Mouse (Mus musculus) frontal cortex, postnatal 14 days (tissue): ENCODE results near the gene Cpvl.

ENCODE experiments used
- DNase-seq, 2 experiments: peaks; one replicate each; pipeline ENCODE4 v3.0.0; 2022; ENCODE audit warnings: low spot score in 2 of 2

Cpvl gene

DNA sequence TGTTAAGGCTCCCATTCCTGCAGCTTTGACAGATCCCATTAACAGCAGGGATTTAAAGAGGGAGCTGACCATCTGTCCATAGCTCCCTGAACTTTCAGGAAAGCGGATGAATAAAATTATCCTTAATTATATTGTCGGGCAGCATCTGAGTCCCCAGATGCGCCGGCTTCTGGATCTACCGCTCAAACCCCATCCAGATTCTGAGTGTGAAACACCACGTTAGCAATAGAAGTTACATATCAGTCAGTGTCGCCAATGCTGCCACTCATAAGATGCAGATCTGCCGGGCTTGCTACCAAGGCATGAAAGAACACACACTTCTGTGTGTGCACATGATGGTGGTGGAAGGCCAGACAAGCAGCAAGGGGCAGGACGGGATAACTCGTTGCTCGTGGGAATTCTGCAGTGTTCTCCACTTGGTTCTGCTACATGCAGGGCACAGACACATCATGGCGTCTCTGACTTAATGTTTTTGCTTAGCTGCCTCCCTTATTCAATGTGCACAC lies 6.2 kb downstream of the Cpvl start:
- no peak for DNase-seq

DNA sequence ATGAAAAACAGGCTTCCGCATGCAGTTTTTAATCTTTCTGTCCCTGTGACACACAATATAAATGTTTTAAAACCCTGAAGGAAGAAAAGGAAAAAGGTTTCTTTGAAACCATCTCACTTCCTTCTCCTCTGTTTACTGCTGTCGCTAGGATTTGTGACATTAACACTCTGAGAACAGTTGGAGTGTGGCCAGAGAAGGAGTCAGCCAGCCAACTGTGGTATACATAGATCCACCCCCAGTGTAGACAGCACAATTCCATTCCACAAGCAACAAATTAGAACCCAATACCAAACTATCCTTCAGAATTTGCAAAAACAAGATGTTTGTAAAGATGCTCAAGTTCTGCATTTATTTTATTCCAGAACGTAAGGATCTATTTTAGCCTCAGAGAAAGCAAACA lies 6.7 kb downstream of the Cpvl start:
- no peak for DNase-seq

DNA sequence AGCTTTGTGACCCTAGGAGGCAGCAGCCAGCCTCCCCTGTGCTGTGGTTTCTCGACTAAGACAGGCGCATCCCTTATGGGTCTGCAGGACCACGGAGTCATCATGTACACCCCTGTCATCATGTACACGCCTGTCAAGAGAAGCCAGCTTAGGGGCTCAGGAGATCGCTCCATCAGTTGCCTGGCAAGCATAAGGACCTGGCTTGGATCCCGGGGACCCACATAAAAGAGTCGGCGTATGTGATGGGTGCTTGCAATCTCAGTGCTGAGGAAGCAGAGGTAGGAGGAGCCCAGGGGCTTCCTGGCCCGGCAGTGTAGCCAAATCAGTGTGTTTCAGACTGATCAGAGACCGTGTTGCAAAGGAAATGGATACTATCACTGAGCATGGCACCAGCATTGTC lies 9.4 kb downstream of the Cpvl start:
- no peak for DNase-seq

DNA sequence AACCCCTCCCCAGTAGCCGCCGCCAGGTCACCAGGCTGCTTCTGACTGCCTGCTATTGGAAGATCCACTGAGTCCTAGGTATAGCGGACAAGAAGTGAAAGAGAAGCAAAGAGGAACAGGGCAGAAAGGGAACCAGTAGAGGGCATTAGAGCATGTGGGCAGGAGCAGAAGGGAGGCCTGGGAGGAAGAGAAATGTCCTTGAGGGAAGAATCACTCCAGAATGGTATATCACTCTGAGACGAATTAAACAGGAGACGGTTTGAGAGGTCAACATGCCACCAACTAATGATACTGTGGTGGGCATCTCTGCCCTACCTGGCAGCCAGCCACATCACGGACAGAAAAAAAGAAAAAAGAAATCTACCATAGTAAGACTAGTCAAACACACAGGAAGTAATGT lies 9.9 kb downstream of the Cpvl start:
- no peak for DNase-seq

DNA sequence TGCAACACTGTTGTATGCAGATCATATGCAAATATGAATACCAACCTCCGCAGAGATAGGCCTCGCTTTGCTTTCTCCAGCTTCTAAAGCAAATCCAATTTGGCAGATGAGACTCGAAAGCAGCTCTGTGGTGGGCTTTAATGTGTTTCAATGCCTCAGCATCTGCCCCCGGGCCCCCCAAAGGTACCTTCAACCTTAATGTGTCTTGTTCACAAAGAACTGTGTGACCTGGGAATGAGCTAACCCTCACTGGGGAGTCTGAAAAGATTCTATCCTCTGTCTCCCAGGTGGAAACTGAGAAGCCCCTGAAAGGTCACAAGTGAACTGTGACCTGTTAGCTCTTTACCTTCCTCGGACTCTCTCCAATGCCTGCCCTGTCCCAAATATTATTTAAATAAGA lies 11.9 kb downstream of the Cpvl start:
- no peak for DNase-seq

DNA sequence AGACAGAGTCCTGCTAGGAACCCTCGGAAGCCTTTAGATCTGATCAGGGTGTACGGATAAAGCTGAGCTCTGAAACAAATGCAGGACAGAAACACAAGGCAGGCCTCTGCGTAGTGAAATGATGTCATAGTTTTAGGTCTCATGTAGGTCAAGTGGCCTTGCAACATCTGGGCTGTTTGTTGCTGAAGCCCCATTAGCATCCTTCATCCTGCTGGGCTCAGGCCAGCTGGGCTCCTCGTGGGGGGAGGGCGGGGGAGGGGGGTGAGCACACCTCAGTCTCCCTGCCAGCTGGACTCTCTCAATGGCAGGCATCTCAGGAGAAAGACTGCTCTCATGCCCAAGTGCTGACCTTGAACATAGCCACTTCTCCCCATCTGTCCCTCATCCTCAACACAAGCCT lies 12.6 kb downstream of the Cpvl start:
- no peak for DNase-seq

DNA sequence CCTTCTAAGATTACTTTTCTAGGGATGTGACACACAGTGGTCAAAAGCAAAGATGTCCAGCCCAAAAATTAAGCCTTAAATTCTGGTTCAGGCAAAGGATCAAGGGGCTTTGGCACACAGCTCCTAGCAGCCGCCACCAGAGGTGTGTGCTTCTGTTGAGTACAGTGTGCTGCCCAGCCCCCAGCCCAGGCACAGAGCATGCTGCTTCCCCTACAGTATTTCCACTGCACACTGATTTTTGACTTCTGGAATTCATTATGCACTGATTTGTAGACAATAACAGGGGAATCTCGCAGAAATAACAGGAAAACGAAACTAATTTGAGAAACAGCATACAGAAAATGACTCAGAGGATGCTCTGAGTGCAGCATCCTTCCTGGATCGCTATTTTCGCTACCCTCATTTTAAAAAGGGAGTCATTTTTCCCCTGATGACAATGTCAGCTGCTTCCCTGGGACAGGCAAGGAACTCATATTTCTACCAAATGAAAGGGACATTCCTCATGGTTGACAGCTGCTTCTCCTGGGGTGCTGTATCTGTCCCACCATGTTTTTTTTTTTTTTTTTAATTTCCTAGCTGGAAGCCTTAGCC lies 14.5 kb downstream of the Cpvl start:
- no peak for DNase-seq

DNA sequence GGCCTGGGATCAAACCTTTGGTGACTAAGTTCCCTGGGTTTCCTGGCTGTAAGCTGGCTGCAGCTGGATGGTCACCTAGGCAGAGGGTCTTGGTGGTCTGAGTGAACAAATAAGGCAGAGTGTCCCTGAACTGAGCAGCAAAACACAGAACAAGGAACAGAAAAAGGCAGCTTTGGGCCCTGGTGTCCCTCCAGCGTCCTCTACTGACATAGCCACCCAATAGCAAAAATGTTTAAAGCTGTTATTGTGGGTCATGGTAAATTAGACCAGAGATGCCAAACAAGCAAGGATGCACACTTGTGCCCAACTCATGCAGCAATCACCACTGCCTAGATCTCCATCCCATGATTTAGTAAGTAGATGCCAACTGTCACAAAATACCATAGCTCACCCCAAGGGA lies 16.5 kb downstream of the Cpvl start:
- no peak for DNase-seq

DNA sequence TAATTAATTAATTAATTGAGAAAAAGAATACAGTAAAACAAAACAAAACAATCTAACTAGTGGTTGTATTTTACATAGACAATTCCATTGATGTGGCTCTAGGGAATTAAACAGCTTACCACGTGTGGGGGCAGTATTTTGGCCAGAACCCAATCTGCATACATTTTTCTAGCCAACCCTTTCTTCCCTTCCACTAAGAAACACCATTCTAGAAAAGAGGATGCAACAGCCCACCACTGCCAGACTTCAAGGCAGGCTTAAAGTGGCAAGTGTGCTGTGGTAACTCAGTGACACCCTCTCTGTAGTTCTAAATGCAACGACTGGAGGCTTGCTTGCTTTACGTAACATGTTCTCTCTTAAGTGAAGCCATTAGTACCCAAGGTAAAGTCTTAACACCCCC lies 18.6 kb downstream of the Cpvl start:
- DNase-seq, result no peak

DNA sequence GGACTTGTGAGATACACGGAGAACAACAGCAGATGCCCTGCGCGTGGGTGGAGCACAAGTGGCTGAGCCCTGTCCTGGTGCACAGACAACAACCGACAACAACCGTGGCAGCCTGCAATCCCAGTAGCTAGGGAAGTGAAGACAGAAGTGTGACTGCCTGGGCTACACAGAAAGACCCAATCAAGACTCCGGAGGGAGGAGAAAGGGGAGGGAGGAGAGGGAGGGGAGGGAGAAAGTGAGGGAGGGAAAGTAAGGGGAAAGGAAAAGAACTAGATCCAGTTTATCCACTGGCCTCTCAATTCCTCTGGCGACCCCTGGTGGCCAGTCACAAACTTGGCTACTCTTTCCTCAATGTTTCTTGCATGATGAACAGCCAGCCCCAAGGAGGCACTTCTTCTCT lies 20.1 kb downstream of the Cpvl start:
- DNase-seq, result peak; percentile 55 to 75

DNA sequence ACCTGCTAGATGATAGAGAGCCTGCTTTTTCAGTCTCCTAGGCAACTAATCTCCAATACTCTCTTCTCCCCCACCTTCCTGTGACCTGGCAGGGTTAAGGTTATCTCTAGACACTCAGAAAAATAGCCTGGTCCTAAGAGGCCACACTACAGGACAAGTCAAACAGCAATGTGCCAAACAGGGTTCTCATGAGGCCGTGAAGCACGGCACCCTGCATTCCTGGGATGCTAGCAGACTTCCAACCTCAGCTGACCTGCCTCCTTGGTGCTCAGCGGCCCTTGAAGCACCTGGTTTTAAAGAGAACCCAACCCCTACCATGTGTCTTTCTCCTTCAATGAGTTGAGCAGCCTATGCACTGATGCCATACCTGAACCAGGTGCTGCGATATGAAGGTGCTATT lies 22.0 kb downstream of the Cpvl start:
- DNase-seq, result no peak

DNA sequence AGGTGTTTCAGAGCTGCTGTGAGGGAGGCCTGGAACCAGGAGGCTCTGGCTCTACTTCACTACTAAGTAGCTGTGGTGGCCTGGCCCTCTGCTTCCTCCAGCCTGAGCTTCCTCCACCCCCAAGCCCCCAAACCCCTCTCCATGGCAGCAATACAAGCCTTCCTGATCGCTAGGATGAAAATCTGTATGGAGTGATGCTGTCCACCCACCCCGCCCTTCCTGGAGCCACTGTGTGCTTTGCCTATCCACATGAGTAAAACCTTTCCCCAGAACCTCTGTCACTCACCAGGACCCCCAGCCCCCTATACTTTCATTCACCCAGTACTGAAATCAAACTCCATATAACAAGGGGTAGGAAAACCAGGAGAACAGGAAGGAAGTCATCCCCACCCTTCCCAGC lies 22.6 kb downstream of the Cpvl start:
- DNase-seq, result no peak

DNA sequence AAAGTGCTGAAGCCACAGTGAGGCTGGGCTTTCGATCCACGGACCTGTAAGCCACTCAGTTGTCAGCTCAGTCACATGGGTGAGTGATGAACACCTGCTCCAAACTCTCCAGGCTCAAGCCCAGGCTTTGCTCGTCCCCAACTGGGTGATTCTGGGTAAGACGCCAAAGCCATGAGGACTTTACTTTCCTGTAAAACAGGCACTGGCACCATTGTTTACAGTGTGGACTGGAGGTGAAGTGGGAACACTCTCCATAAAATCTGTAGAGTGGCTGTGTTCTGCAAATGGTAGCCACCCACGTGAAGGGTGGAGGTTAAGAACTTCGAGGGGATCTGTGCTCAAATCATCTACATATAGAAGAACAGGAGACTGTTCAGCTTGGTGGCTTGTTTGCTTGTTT lies 23.2 kb downstream of the Cpvl start:
- no peak for DNase-seq

DNA sequence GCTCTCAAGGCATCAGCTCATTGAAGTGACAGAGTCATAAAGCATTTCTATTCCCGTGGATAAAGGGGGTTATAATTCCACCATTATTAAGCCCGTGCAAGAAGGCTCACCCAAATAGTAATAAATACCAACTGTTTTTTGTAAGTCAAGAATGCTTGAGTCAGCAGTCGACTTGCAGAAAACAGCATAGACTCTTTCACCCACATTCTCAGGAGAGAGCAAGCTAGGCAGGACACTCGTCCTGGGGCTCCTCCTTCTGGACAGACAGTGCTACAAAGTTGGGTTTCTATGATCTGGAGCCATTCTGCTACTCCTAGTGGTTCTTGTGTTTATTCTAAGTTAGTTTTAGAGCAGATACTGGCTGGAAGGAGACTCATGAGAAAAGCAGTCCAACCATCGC lies 24.4 kb downstream of the Cpvl start:
- DNase-seq, result no peak

DNA sequence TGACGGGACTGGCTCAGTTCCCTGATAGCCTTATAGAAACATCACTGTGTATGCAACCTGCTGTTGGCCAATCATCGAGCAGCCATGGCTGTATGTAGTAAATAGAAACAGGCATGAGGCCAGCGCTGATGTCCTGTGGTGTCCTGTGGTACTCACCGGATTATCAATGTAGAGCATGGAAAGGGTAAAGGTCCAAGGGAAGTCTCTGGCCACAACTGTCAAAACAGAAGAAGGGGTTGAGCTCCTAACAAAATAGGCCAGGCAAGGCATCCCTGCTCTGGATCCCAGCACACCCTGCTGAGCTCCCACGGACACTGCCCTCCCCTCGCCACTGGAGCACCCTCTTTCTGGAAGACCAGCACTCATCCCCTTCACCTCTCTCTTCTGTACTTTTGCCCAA lies 25.1 kb downstream of the Cpvl start:
- DNase-seq, result no peak

DNA sequence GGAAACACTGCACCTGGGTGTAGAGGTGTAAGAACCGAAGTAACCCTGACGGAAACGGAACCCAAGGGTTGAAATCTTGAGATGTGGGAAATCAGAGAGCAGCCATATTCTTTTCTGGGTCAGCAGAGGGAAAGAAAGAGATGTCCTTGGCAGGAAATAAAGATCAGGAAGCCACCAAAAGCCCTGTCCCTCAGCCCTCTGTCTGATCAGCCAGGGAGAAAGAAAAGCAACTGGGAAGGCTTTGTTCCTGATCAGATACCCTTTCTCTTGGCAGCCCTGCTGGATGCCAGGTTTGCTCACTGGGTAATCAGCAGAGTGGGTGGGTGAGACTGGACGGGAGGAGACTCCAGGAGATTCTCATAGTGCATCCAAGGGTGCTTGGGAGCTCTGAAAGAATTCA lies 27.1 kb downstream of the Cpvl start:
- DNase-seq, result no peak

DNA sequence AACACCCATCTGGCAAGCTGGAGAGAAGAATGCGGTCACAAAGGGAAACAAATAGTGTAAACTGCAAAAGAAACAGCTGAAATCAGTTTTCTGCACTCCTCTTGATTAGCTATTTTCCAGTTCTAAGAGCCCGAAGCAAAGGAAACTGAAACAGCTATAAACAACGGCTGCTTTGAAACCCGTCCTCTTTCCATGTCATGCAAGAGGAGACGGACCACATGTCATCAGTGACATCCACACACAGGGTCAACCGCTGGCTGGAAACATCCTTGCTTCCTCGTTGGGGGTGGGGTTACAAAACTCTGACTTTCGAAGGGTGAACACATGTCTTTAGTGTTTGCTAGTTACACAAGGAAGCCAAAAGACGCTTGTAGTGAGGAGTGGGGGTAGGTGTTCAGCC lies 27.6 kb downstream of the Cpvl start:
- no peak for DNase-seq

DNA sequence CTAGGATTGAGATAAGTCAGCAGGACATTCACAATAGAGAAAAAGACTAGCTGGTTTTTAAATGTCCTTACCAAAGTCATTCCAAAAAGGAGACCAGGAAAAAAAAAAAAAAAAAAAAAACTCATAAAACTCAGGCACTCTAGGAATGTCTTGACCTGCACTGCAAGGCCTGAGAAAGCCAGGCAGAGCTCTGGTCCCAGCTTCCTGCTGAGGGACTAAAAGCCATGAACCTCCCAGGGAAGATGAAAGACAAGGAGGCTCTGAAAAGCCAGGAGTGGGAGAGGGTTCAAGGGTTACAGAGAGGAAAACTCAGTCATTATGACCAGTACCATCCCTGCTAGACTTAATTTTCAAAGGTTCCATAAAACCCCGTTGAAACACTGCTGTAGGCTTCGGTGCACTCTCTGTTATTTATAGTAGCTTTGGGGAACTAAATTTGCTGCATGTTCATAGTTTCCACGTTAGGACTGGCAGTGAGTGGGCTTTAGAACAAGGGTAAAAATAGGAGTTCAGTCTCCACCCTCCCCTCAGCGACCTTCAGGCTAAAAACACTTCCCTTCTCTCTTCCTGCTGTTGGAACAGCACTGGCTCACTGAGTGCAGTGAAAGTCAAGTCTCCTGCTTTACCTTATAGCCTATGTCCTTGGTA lies 30.0 kb downstream of the Cpvl start:
- no peak for DNase-seq

DNA sequence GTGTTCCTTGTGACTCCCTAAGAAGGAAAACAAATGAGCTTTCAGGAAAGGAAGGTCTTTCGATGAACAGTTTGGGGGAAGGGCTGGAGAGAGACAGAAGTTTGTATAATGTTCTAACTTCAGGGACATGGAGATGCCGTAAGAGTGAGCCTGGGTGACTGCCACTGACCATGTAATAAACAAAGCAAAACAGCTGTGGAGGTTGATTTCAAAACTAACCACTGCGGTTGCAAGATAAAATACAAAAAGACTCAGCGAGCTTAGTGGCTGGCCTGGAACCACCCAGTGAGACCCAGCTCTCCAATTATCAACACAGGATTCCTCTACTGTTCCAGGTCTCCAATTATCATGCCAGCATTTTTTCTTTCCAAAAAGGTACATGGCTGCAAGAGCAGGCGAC lies 33.6 kb downstream of the Cpvl start:
- DNase-seq, result no peak

DNA sequence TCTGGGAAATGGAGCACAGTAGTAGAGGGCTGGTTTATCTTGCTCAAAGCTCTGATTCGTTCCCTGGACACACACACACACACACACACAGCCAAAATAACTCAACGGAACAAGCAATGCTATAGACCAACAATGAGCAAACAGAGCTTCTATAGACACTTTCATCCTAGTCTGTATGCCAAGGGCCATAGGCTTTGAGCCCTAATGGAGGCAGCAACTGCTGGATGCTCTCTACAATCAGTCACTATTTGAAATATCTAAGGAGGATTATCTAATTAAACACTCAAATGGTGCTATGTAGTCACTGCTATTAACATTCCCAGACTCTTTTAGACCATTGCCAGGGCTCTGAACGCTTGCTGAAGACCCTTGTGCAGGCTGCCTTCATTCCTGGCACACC lies 34.1 kb downstream of the Cpvl start:
- DNase-seq, result no peak

DNA sequence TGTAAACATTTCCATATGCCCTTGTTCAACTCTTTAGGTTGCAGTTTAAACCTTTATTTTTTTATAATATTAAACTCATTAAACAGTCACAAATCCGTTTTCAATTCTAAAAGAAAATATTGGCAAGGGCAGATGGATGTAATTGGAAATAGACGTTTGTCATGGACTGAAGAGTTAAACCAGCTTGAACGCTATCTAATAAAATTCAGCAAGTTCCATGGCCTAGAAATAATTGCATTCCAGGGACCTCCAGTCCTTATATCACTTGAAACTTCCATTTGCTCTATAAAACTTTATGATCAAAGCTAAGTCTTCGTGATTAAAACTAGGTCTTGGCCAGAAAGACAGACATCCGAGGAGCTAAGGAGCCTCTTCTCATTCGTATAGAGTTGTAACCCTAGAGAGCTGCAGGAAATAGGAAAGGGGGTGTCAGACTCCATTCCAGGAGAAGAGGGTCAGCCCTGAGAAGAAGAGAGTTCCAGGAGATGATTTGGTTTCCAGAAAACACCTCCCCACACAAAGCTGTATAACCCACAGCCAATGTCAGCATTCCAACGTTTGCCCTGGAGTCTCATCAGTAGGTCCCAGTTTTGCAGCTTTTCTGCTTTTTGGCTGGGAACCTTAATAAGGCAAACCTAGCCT lies 36.2 kb downstream of the Cpvl start:
- DNase-seq, result no peak

DNA sequence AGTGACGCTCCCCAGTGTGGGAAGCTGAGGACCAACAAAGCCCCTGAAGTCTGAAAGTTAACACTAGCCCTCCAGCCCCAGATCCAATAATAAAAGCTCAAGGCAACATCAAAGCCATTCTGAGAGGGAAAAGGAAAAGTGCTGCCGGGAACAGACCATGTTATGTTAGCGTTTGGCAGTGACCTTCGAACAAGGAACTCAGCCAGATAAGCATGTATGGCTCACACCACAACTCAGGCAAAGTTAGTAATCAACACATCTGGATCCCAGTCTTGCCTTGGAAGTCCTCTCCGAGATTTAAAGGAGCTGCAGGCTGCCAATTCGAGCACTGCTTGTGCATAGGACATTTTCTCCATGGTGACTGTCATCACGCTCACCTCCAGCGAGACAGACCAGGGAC lies 38.7 kb downstream of the Cpvl start:
- DNase-seq, result no peak

DNA sequence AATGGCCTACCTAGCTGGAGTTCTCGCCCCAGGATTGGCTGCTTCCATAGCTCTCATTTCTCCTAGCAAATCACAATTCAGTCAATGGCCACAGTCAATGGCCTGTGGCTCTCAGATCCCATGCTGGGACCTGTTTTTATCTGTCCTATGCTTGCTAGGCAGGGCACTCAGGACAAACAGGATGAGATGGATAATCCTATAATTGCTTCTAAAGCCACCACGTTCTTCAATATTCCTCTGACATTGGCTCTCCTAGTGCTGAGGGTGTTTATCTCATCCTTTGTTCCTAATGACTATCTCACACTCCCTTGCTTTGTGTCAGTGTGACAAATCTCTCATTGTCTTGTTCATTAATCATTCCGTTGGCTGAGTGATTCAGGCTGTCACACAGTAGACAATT lies 39.5 kb downstream of the Cpvl start:
- DNase-seq, result no peak
